Mouse (Mus musculus) left cerebral cortex, postnatal 14 days (tissue): ENCODE data around the gene Acad11. TPM values are rescaled to one million over a fixed set of nuclear protein-coding genes. Genes with fewer than 3 reads are reported as not detected.

Source experiments
- DNase-seq, 2 experiments: peaks; one replicate each; pipeline ENCODE4 v3.0.0; 2021 to 2022; ENCODE audit warnings: low spot score in 2 of 2, mixed read lengths in 1 of 2
- intact Hi-C: fragments of 180-260 bp; cut with DNase I; formaldehyde crosslinking; loops from one replicate; pipeline ENCODE4 v1.15.1; 2025
- long read RNA-seq, 2 experiments: library from polyadenylated mRNA; stranded (forward); transcript quantifications; one replicate each; pipeline ENCODE4 v2.0.0; 2021
- total RNA-seq, 2 experiments: library from RNA; stranded (reverse); gene quantifications; 2 replicates each; pipeline ENCODE4 v1.2.3; 2021

Gene Acad11
- total RNA-seq, result 10 to 100 TPM; 21.2 to 22.9 TPM
- long read RNA-seq, experiment 1, transcript Acad11-201 (20 exons, 3,444 nt), result major isoform, 14 of 17 reads
- long read RNA-seq, experiment 1, partial matches to known transcripts, result 3 of 17 reads
- long read RNA-seq, experiment 1, other reads (novel, unspliced or antisense), result 0 of 17 reads
- long read RNA-seq, experiment 2, transcript Acad11-201 (20 exons, 3,444 nt), result major isoform, 21 of 28 reads
- long read RNA-seq, experiment 2, partial matches to known transcripts, result 6 of 28 reads
- long read RNA-seq, experiment 2, other reads (novel, unspliced or antisense), result 1 of 28 reads

GRCm38 (mm10) chr9:104063244-104063961 is at the start of gene Acad11:
Acad11 (plus strand) TSS chr9:104063377.
- intact Hi-C loops, result no loop called here
- DNase-seq, result peak; percentile 87 to 89

DNA sequence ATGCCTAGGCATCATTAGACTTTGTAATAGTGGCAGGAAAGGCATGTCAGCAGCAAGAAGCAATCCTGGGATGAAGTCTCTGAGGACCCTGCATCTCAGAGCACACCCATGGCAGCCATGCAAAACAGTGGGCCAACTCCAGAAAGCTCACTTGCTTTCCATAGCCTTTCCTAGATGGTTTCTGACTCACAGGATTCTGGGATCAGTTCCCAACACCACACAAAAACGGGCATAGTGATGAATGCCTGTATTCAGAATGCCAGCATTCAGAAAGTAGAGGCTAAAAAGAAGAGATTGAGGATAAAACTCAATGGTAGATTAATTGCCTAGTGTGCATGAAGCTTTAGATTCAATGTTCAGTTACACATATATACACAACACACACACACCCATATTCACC is 48.7 kb upstream of the Acad11 start:
- DNase-seq, result peak in 1 of 2 experiments; percentile 17
- intact Hi-C loops, result no loop called here

- DNase-seq, result no peak
- intact Hi-C loops, result no loop called here
Observed at GRCm38 (mm10) chr9:104021026-104021425, 42.2 kb upstream of the Acad11 start.

DNA sequence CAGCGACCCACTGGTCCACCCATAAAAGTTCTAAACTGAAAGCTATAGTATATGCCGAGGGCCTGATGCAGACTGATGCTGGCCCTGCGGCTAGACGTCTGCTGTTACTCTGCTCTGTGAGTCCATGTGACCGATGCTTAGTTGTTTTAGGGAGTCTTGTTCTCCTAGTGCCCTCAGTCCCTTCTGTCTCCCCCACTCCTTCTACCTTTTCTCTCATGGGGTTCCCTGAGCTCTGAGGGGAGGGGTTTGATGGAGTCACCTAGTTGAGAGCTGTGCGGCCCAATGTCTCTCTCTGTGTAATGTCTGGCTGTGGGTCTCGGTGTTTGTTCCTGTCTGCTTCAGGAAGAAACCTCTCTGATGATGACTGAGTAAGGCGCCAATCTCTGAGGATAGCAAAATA is 36.0 kb upstream of the Acad11 start:
- intact Hi-C loops, result no loop called here
- no peak for DNase-seq

- DNase-seq, result no peak
- intact Hi-C loops, result no loop called here
Observed at GRCm38 (mm10) chr9:104029861-104030260, 33.3 kb upstream of the Acad11 start.

DNA sequence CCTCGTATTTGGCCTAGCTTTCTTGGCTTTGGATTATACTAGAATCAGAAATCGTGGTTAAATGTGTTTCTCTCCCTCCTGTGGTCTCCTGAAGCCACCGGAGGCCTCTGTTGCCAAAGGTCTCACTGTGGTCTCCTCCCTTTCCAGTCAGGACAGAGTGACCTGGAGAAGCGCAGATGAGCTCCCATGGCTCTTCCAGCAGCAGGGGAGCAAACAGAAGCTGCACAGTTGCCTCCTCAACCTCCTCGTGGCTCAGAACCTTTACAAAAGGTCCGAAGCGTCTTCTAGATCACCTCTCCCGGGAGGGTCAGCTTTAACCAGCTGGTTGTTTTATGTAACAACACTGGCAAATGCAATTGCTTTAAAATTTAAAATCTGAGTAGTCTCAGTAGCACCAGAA is 28.9 kb upstream of the Acad11 start:
- intact Hi-C loops, result no loop called here
- no peak for DNase-seq

GRCm38 (mm10) chr9:104034718-104035117 is 28.5 kb upstream of the Acad11 start:
- no peak for DNase-seq
- intact Hi-C loops, result no loop called here

GRCm38 (mm10) chr9:104035261-104036015 is 27.7 kb upstream of the Acad11 start:
- intact Hi-C loops, result no loop called here
- peak; percentile 79 to 81 for DNase-seq

DNA sequence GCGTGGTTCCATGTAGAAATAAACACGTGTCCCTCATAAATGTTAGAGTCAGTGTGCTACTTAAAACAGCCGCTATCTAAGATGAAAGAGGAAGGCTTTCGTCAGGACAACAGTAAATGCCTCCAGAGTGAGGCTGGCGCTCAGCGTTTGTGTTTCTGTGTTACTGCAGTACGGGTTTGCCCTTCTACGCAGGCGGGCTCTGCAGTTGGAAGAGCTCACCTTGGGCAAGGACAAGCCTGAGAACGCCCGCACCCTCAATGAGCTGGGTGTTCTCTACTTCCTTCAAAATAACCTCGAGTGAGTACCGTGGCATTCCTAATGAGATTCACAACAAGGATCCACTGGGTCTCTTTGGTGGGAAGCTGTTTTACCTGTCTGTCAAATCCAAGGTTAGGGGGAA is 24.9 kb upstream of the Acad11 start:
- DNase-seq, result no peak

GRCm38 (mm10) chr9:104039031-104039695 is 24.0 kb upstream of the Acad11 start:
- intact Hi-C loops, result no loop called here

More for the DNA sequence above, 24.9 kb upstream of the Acad11 start:
- intact Hi-C loops, result no loop called here

DNA sequence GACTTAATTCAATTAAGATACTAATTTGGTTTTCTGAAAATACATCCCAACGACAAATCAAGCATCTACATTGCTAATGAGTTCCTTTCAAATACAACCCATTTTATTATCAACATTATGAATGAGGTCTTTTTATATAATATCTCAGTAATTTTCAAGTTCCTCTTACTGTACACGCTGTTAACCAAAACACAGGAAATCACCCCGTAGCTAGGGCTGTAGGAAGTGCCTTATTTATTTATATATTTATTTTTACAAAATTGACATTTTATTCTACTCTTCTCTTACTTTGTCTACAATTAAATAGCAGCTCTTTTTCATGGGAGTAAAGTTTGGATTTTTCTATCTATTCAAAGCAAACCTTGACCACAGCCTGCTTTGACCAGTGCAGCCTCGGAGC is 23.4 kb upstream of the Acad11 start:
- intact Hi-C loops, result no loop called here

More at GRCm38 (mm10) chr9:104039031-104039695, 24.0 kb upstream of the Acad11 start:
- no peak for DNase-seq

GRCm38 (mm10) chr9:104040362-104040761 is 22.8 kb upstream of the Acad11 start, which contains the start of gene Gm28305:
Gm28305 (plus strand) TSS chr9:104040662.
- DNase-seq, result no peak

More for the DNA sequence above, 23.4 kb upstream of the Acad11 start:
- no peak for DNase-seq

GRCm38 (mm10) chr9:104043676-104044075 is 19.5 kb upstream of the Acad11 start:
- no peak for DNase-seq
- intact Hi-C loops, result no loop called here

More at GRCm38 (mm10) chr9:104040362-104040761, 22.8 kb upstream of the Acad11 start, which contains the start of gene Gm28305:
- intact Hi-C loops, result no loop called here

DNA sequence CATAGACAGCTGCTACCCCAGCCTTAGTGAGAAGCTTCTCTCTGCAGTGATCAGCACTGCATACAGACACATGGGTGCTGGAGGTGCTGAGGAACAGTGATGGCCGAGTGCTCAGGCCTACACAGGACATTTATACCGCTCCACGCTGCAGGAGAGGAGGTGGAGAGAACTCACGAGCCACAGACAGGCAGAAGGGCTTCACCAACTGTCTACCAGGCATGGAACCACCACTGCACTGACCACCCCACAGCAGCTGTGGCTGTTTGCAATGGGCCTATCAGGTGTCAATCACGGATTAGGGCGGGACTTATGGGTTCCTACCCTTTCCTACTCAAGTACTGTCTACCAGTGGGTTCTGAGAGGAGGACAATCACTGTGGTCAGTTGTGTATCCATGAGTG is 12.1 kb upstream of the Acad11 start:
- DNase-seq, result no peak
- intact Hi-C loops, result no loop called here

DNA sequence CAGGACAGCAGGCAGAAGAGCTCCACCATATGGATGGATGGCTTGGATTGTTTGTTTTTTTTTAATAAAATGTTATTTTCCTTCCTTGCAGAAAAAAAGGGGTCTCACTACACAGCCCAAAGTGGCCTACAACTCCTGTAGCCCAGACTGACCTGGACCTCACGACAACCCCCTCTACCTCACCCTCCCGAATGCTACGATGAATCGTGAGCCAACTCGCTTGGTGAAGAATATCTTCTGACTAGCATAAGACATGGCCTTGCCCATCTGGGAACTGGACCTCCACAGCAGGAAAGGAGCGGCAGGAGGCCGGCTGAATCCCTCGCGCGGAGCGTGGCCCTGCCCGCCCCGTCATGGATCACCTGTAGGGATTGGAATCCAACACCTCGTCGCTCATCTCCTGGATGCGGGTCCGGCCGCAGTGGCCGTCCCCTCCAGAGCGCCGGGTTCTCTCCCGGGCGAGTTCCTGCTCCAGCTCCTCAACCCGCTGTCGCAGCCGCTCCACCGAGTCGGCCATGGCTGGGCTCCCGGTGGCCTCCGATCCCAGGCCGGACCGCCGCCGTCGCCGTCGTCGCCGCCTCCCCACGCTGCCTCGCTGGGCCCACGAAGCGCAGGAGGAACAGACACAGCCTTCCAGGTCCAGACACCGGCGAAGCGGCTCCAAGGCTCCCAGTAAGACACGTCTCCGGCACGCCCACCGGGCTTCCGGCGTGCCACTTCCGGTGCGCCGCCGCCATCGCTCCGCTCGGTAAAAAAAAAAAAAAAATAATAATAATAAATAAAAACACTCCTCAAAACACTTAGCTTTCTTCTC is 540 bp upstream of the Acad11 start, which contains the start of gene Uba5:
Gene Uba5 (minus strand): TSS at position 705 of the 814 bp plus-strand sequence.
- intact Hi-C loops, result no loop called here
- peak; percentile 8 to 75 for DNase-seq

DNA sequence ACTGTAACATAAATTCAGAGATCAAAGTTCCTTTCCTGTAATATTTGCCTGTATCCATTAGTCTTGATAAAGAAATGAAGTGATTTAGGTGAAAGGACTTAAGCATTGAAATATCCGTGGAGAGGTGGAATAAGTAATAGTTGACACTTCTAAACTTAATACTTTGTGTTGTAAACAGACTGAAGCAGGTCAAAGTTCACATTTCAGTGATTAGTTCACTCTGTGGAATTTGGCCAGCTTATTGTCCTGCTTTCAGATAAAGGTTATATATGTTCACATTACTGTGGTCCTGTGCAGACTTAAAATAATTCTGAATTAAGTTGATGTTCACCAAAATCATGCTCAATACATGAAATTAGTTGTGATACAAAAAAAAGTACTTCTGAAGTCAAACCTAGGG is 1.4 kb downstream of the Acad11 start:
- DNase-seq, result no peak
- intact Hi-C loops, result no loop called here

DNA sequence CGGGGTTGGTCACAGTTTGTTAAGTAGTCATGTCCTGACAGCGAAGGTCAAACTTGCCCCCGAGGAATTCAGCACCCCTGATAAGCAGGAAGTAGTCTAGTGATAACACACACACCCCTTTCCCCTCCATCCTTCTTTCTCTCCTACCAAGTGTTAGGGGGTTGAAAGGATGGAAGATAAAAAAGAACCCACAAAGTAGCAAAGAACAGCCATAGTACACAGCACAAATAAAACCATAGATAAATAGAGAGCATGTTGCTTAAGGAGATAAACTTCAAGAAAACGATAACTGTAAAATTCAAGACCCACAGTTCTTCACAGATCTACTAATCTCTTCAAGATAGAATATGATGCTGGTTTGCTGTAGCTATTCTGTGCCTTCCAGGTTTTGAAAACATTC is 7.1 kb downstream of the Acad11 start:
- DNase-seq, result no peak
- intact Hi-C loops, result no loop called here

DNA sequence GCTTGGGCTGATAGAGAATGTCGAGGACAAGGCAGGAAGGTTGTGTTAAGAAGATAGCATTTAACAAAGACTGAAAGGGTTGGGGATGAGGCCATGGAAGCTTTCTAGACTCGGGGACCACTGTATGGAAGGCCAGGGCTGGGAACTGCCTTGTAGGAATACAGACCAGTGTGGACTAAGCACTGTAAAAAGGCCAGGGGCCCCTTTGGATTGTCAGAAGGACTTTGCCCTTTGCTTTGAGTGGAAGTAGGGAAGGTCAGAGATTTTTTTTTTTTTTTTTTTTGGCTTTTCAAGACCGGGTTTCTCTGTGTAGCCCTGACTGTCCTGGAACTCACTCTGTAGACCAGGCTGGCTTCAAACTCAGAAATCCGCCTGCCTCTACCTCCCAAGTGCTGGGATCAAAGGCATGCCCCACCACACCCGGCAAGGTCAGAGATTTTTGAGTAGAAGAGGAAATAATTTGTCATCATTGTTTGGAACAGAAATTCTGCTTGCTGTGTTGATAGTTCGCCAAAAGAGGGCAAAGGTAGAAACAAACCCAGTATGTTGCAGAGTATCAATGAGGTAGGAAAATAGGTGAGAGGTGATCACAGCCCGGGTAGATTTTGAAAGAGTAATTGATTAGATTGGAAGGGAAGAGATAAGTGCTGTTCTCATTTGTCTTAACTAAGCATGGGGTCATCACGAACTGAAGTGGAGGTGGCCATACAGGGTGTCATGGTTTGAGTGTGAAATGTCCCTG is 7.9 kb downstream of the Acad11 start:
- DNase-seq, result no peak
- intact Hi-C loops, result no loop called here
